Mouse (Mus musculus) ES-E14 (cell line): Measurements from ENCODE around the gene Iqgap1. TPM values are rescaled to one million over a fixed set of nuclear protein-coding genes. Genes with fewer than 3 reads are reported as not detected.

Experiments
- DNase-seq: peaks from one replicate; pipeline ENCODE4 v3.0.0-alpha.2; 2013; ENCODE audit warnings: low read depth, low spot score
- H3K27ac ChIP-seq: 2 replicates; pipeline ENCODE4 v1.5.1; 2012; ENCODE audit warnings: low read depth, mild to moderate bottlenecking, low read length, moderate library complexity, mixed read lengths; ENCODE audit not compliant: poor library complexity, insufficient read depth, severe bottlenecking
- H3K36me3 ChIP-seq: 2 replicates; pipeline ENCODE4 v1.6.1; 2012; ENCODE audit warnings: mild to moderate bottlenecking, low read length, moderate library complexity, mixed read lengths; ENCODE audit not compliant: control insufficient read depth, poor library complexity, insufficient read depth, severe bottlenecking
- H3K4me1 ChIP-seq, 2 experiments: fragments of 150-350 bp in 1 of 2; sonication (generic) in 1 of 2; 2 replicates each; pipeline ENCODE4 v1.6.1; 2012; ENCODE audit warnings: low read length in 2 of 2, mild to moderate bottlenecking in 1 of 2, mixed read lengths in 1 of 2; ENCODE audit not compliant: control insufficient read depth in 2 of 2, insufficient read depth in 2 of 2, poor library complexity in 1 of 2
- H3K4me3 ChIP-seq, 2 experiments: fragments of 150-350 bp in 1 of 2; sonication (generic) in 1 of 2; 2 replicates each; pipeline ENCODE4 v1.5.1; 2012; ENCODE audit warnings: low read length in 2 of 2, low read depth in 1 of 2, mild to moderate bottlenecking in 1 of 2, mixed read lengths in 1 of 2; ENCODE audit not compliant: insufficient read depth in 1 of 2, poor library complexity in 1 of 2, severe bottlenecking in 1 of 2
- H3K9ac ChIP-seq: 2 replicates; pipeline ENCODE4 v1.6.1; 2012; ENCODE audit warnings: low read depth, mild to moderate bottlenecking, low read length, mixed read lengths; ENCODE audit not compliant: poor library complexity, insufficient read depth, severe bottlenecking
- H3K9me3 ChIP-seq: fragments of 150-350 bp; sonication (generic); 2 replicates; pipeline ENCODE4 v1.6.1; 2012; ENCODE audit warnings: low read depth, mild to moderate bottlenecking, low read length; ENCODE audit not compliant: control insufficient read depth, insufficient read depth
- CHD2 ChIP-seq: IDR thresholded peaks from 2 replicates; pipeline ENCODE4 v1.6.1; 2014; ENCODE audit warnings: mild to moderate bottlenecking, low read depth, low read length, inconsistent platforms
- HCFC1 ChIP-seq: IDR thresholded peaks from 2 replicates; pipeline ENCODE4 v1.6.1; 2012; ENCODE audit warnings: low read length, inconsistent platforms, borderline replicate concordance; ENCODE audit not compliant: insufficient read depth
- MAFK ChIP-seq: IDR thresholded peaks from 2 replicates; pipeline ENCODE4 v1.6.1; 2014; ENCODE audit warnings: mild to moderate bottlenecking, low read depth, low read length, inconsistent platforms; ENCODE audit not compliant: insufficient read depth
- ZC3H11A ChIP-seq: IDR thresholded peaks from 2 replicates; pipeline ENCODE4 v1.6.1; 2012; ENCODE audit warnings: low read depth, mild to moderate bottlenecking, inconsistent platforms, low read length, borderline replicate concordance
- ZNF384 ChIP-seq: IDR thresholded peaks from 2 replicates; pipeline ENCODE4 v1.6.1; 2012; ENCODE audit warnings: low read depth, low read length, inconsistent platforms
- in situ Hi-C, 2 experiments: fragments of 600-800 bp; cut with MboI; formaldehyde crosslinking; loops; one replicate each; pipeline ENCODE4 v1.15.1; 2025; ENCODE audit warnings: low sequenced_read_pairs in 2 of 2, inconsistent platforms in 1 of 2; ENCODE audit not compliant: unreplicated experiment in 2 of 2
- total RNA-seq: library from RNA; depleted of rRNA; stranded (reverse); fragments of 300-350 nt; gene quantifications from 2 replicates; pipeline ENCODE4 v1.2.3, GENCODE M21; 2012

Gene Iqgap1
- total RNA-seq, 1 experiment = 135 TPM

DNA sequence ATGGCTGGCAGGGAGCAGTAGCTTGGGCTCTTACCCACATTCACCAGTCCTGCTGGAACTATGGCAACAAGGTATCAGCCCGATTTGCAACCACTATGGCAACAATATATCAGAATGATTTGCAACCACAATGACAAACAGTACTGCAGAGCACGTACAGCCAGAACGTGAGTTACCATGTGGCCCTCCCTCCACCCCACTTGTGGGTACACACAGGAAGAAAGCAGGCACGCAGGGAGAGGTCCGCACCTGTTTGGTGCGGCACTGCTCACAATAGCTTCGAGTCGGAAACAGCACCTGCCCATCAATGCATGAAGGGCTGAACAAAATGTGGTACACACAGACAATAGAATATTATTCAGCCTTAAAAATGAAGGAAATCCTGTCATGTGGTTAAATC is 107.3 kb downstream of the Iqgap1 start:
- H3K4me3 ChIP-seq = no peak overlapping the region
- in situ Hi-C loops = no loop called here
- H3K27ac ChIP-seq = 0 out of 2 replicates have a peak overlapping the region, but pooled peaks have one; percentile 5
- H3K4me1 ChIP-seq = 0 out of 4 replicates have a peak, but pooled peaks cover 0 to 1% of the 10 kb centered on the region in 2 experiments
- DNase-seq = no peak
- peaks cover 32% of the 10 kb centered on the region for H3K36me3 ChIP-seq
- H3K9me3 ChIP-seq = no peaks in the 10 kb centered on the region
- TF ChIP-seq MAFK (no peak), ZNF384 (no peak), HCFC1 (no peak), ZC3H11A (no peak), CHD2 (no peak)
- no peak overlapping the region for H3K9ac ChIP-seq

DNA sequence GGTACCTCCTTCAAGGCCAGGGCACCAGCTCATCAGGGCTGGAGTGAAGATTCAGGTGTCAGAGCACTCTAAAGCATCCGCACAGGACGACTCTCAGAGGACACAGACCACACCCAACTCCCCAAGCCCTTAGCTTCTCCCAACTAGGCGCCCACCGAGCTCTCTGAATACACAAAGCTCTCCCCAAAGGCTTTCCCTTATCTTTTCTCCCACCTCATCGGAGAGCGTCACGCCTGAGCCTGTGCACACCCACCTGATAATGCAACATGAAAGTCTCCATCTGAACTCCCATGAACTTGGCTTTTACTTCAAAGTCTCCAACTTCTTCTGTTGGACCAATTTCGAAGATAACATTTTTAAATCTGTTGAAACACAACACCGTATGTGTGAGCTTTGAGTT is 109.0 kb downstream of the Iqgap1 start:
- TF ChIP-seq MAFK = no peak
- TF ChIP-seq CHD2 = no peak
- TF ChIP-seq ZC3H11A = no peak
- no peak for TF ChIP-seq ZNF384
- TF ChIP-seq HCFC1 = no peak
- DNase-seq = no peak
- no peaks in the 10 kb centered on the region for H3K9me3 ChIP-seq
- in situ Hi-C loops = no loop called here
- no peak overlapping the region for H3K9ac ChIP-seq
- 0 out of 4 replicates have a peak, but pooled peaks cover 0 to 1% of the 10 kb centered on the region in 2 experiments for H3K4me1 ChIP-seq
- no peak overlapping the region for H3K4me3 ChIP-seq
- no peak overlapping the region for H3K27ac ChIP-seq
- peaks cover 22% of the 10 kb centered on the region for H3K36me3 ChIP-seq

DNA sequence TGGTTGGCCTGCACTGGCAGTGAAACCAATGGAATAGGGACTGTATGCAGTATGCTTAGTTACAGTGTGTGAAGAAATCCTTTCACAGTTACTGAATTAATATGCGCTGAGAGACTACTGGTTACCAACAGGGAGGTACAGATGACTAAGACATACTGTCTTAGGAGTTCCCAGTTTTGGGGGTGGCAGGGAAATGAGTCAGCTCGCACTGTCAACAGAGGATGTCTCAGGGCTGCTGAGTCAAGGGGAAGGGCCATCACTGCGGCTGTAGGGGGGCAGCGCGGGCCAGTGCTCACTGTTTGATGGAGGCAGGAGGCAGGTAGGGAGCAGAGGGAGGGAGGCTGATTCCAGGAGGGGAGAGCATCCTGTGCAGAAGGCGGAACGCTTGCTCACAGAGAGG is 110.5 kb downstream of the Iqgap1 start:
- Histone ChIP-seq H3K4me3 (no peak overlapping the region), H3K9ac (no peak overlapping the region), H3K9me3 (no peaks in the 10 kb centered on the region), H3K27ac (no peak overlapping the region), H3K4me1 (0 out of 4 replicates have a peak, but pooled peaks cover 0 to 1% of the 10 kb centered on the region in 2 experiments), H3K36me3 (peaks cover 16% of the 10 kb centered on the region)
- DNase-seq = no peak
- no peak for TF ChIP-seq CHD2
- TF ChIP-seq MAFK = no peak
- in situ Hi-C loops = no loop called here

- no peak for DNase-seq
- Histone ChIP-seq H3K4me1 (no peaks in the 10 kb centered on the region), H3K36me3 (peaks cover 10% of the 10 kb centered on the region), H3K27ac (no peak overlapping the region), H3K9me3 (no peaks in the 10 kb centered on the region), H3K4me3 (no peak overlapping the region), H3K9ac (no peak overlapping the region)
- in situ Hi-C loops = no loop called here
- TF ChIP-seq CHD2 (no peak), ZNF384 (no peak), MAFK (no peak), HCFC1 (no peak), ZC3H11A (no peak)
These were observed 114.3 kb downstream of the Iqgap1 start for GRCm38 (mm10) chr7:80711496-80711895.

DNA sequence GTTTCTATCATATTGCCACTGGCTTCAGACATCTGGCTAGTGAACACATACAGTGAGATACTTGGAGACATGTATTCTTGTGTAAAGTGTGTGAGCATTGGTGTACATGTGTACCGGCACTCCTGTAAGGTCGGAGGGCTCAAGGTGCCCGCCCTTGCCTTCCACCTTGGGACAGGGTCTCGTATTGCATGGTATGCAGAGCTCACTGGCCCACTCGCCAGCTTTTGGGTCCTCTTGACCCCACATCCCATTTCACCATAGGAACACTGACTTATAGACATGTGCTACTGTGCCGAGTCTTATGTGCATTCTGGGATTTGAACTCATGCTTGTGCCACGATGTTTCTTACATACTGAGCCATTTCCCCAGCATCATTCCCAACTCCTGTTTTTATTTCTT is 115.4 kb downstream of the Iqgap1 start:
- no peak for TF ChIP-seq HCFC1
- TF ChIP-seq ZC3H11A = no peak
- no peak for TF ChIP-seq ZNF384
- no peak for TF ChIP-seq CHD2
- no peak for TF ChIP-seq MAFK
- Histone ChIP-seq H3K4me1 (no peaks in the 10 kb centered on the region), H3K27ac (no peak overlapping the region), H3K9me3 (no peaks in the 10 kb centered on the region), H3K9ac (no peak overlapping the region), H3K4me3 (no peak overlapping the region), H3K36me3 (peaks cover 6% of the 10 kb centered on the region)
- in situ Hi-C loops = no loop called here
- no peak for DNase-seq
